Mouse (Mus musculus) limb, embryonic 13.5 days (tissue): ENCODE data around the gene Scaf1. TPM values are rescaled to one million over a fixed set of nuclear protein-coding genes. Genes with fewer than 3 reads are reported as not detected.

Experiments used
- ATAC-seq: fragments of 200-750 bp; cut with Nextera tagmentation; 2 replicates; pipeline ENCODE4 v1.8.0; 2017; ENCODE audit warnings: low read depth, moderate number of reproducible peaks, moderate TSS enrichment; ENCODE audit not compliant: low FRiP score
- H3K27ac ChIP-seq: fragments of 300-500 bp; sonication (generic); 2 replicates; pipeline ENCODE4 v1.5.1; 2015; ENCODE audit warnings: inconsistent platforms, mild to moderate bottlenecking, moderate library complexity
- H3K27me3 ChIP-seq: fragments of 300-500 bp; sonication (generic); 2 replicates; pipeline ENCODE4 v1.6.1; 2015; ENCODE audit warnings: mild to moderate bottlenecking, inconsistent platforms
- H3K36me3 ChIP-seq: fragments of 300-500 bp; sonication (generic); 2 replicates; pipeline ENCODE4 v1.6.1; 2015; ENCODE audit warnings: inconsistent platforms, mild to moderate bottlenecking, moderate library complexity
- H3K4me1 ChIP-seq: fragments of 300-500 bp; sonication (generic); 2 replicates; pipeline ENCODE4 v1.6.1; 2015; ENCODE audit warnings: inconsistent platforms
- H3K4me2 ChIP-seq: fragments of 300-500 bp; sonication (generic); replicated peaks from 2 replicates; pipeline ENCODE4 v1.6.1; 2015; ENCODE audit warnings: inconsistent platforms, mild to moderate bottlenecking, moderate library complexity
- H3K4me3 ChIP-seq: fragments of 300-500 bp; sonication (generic); 2 replicates; pipeline ENCODE4 v1.5.1; 2015; ENCODE audit warnings: moderate library complexity, mild to moderate bottlenecking, inconsistent platforms
- H3K9ac ChIP-seq: fragments of 300-500 bp; sonication (generic); 2 replicates; pipeline ENCODE4 v1.6.1; 2015; ENCODE audit warnings: mild to moderate bottlenecking, inconsistent platforms
- H3K9me3 ChIP-seq: fragments of 300-500 bp; sonication (generic); 2 replicates; pipeline ENCODE4 v1.6.1; 2016; ENCODE audit warnings: inconsistent platforms
- WGBS: fragments of 180-500 bp; shearing (Covaris S2); methylation state at CpG from one replicate; pipeline ENCODE4 v1.1.7; 2015; 5-methylcytosine and 5-hydroxymethylcytosine counted together
- polyA plus RNA-seq: library from polyadenylated mRNA; unstranded; fragments of >200 nt; fragmentation: Nextera tagmentation; extraction: Ambion mirVana; gene quantifications from 2 replicates; pipeline ENCODE4 v1.2.1, GENCODE M21; 2015

Scaf1 gene
- polyA plus RNA-seq, 1 experiment from 2014 or later = 40.7 TPM

DNA sequence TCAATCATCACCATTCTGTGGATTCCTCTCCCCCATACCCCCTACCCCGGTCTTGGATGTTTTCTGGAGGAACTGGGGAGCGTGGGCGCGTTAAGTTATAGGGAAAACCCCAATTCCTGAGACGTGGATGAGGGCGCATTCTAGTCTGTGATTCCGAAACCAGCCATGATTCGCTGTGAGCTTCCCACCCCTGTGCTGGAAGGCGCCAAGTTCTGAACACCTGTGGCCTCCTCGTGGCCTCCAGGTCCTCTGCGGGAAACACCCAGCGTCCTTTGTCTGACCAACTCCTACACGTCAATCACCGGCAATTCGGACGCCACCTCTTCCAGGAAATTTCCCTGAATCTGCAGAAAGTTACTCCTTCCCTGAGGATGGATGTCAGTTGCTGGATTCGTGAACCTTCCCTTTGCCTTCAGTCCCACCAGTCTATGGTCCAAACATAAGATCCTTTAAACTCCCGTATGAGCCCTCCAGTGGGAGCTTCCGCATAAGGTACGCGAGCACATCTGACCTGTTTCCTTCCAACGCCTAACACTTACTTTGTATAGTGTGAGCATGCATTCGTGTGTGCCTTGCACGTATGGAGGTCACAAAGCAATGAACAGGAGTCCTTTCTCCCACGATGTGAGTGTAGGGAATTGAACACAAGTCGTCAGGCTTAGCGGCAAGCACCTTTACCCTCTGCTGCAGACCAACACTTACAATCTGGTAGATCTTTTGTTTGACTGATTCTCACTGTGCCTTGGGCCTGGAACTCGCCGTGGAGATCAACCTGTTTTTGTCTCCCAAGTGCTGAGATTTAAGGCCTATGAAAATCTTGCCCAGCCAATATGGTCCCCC is 29.1 kb downstream of the Scaf1 start:
- WGBS = under 1% methylated on average over 29 of the region's 29 CpGs
- Histone ChIP-seq H3K9ac (peak overlapping the region; percentile 86), H3K27me3 (no peaks in the 10 kb centered on the region), H3K9me3 (no peaks in the 10 kb centered on the region), H3K4me2 (peak overlapping the region; percentile 74), H3K4me3 (peak overlapping the region; percentile 60), H3K4me1 (peaks cover 36% of the 10 kb centered on the region), H3K36me3 (peaks cover 48% of the 10 kb centered on the region), H3K27ac (peak overlapping the region; percentile 98)
- ATAC-seq = peak; percentile 6; the same call in 1 of the 2 replicates

GRCm38 (mm10) chr7:44986192-44986878 is 29.8 kb downstream of the Scaf1 start, which contains the start of gene Prmt1:
Prmt1 (minus strand) TSS chr7:44986568.
- Histone ChIP-seq H3K36me3 (peaks cover 48% of the 10 kb centered on the region), H3K9ac (peak within 1 kb of the TSS; percentile 99), H3K4me1 (peaks cover 36% of the 10 kb centered on the region), H3K4me2 (peak within 1 kb of the TSS; percentile 74), H3K4me3 (peak within 1 kb of the TSS; percentile 95), H3K27ac (peak within 1 kb of the TSS; percentile 98), H3K9me3 (no peaks in the 10 kb centered on the region), H3K27me3 (no peaks in the 10 kb centered on the region)
- ATAC-seq = peak; percentile 97
- under 1% methylated on average over 38 of the region's 42 CpGs for WGBS

- peak overlapping the region; percentile 94 for H3K27ac ChIP-seq
- H3K9ac ChIP-seq = peak overlapping the region; percentile 99
- H3K36me3 ChIP-seq = peaks cover 50% of the 10 kb centered on the region
- ATAC-seq = no peak
- peaks cover 36% of the 10 kb centered on the region for H3K4me1 ChIP-seq
- WGBS = under 1% methylated on average over 43 of the region's 45 CpGs
- no peaks in the 10 kb centered on the region for H3K27me3 ChIP-seq
- peak overlapping the region; percentile 71 for H3K4me2 ChIP-seq
- no peaks in the 10 kb centered on the region for H3K9me3 ChIP-seq
- peak overlapping the region; percentile 95 for H3K4me3 ChIP-seq
Observed at GRCm38 (mm10) chr7:44985595-44986191, 30.5 kb downstream of the Scaf1 start.

DNA sequence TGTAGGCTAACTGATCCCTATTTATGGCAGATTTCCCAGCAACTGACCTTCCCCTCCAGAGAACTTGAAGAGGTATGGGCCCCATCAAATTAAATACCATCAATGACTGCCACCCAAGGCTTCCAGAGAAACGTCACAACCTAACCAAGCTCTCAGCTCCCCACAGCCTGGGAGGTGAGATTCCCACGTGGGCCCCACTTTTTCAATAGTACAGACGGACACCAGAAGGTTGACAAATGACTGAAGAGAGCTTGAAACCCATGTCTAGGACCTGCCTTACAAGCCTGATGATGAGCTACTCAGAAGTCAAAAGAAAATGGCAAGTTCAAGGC is 31.4 kb downstream of the Scaf1 start:
- H3K4me3 ChIP-seq = peak overlapping the region; percentile 95
- H3K36me3 ChIP-seq = peaks cover 50% of the 10 kb centered on the region
- ATAC-seq = no peak
- WGBS = 51% methylated on average over 3 of the region's 3 CpGs
- H3K9ac ChIP-seq = peak overlapping the region; percentile 99
- peaks cover 36% of the 10 kb centered on the region for H3K4me1 ChIP-seq
- H3K27me3 ChIP-seq = no peaks in the 10 kb centered on the region
- H3K4me2 ChIP-seq = peak overlapping the region; percentile 71
- peak overlapping the region; percentile 22; the same call in 1 of the 2 replicates for H3K27ac ChIP-seq
- H3K9me3 ChIP-seq = no peaks in the 10 kb centered on the region

DNA sequence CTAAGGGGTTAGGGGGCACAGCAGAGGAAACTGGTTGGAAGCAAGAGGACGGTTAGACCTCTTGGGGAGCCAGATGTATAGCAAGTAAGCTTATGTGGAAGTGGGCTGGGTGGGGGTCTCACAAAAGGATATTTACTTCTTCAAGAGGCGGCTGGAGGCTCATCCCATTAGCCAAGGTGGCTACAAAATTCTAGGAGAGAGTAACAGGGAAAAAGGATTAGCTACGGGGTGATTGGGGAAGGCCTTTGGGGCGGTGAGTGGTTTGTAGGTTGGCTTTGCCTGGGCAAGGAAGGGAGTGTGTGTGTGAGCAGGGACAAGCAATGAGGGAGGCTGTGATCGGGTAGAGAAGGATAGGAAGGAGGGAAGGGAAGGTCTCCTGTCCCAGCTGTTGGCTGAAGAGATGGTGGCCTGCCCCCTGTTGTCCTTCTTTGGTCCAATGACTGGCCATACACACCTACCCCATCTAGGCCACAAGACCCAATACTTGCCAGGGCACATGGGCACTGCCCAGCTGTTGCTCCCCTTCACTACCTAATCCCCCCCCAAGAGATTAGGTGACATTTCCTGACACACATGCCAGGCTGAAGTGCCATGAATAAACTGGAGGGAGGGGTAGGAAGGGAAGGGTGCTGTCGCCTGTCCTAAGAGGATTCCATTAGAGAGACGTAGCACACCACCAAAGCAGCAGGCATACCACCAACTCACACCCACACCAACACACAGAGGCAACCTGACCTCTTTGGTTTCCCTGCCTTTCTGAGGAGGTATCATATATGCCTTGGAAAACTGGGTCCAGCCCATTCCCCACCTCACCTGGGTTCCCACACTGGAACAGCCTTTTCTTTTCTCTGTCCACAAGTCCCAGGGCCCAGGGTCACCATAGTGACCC is 32.0 kb downstream of the Scaf1 start:
- Histone ChIP-seq H3K36me3 (peaks cover 50% of the 10 kb centered on the region), H3K27me3 (no peaks in the 10 kb centered on the region), H3K4me2 (peak overlapping the region; percentile 71), H3K4me3 (peak overlapping the region; percentile 95), H3K4me1 (peaks cover 34% of the 10 kb centered on the region), H3K9ac (peak overlapping the region; percentile 99), H3K9me3 (no peaks in the 10 kb centered on the region), H3K27ac (peak overlapping the region; percentile 34; the same call in 1 of the 2 replicates)
- ATAC-seq = no peak
- WGBS = 86% methylated on average over 7 of the region's 7 CpGs

DNA sequence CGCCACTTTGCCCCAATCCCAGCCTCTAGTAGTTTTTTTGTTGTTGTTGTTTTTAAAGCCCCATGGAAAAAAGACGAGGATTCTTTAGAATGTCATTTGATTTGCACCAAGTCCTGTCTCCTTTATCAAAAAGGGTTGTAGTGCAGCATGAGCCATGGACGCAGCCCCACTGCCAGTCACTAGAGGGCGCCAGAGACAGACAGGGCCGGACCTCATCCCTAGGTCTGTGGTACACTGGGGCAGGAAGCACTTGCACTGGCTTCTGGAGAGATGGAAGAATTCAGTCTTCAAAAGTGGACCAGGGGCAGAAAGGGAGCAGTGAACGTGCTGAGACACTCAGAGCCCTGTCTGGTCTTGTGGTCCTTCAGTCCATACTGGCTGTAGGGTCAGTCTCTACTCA is 33.1 kb downstream of the Scaf1 start:
- WGBS = 38% methylated on average over 6 of the region's 6 CpGs
- H3K27ac ChIP-seq = no peak overlapping the region
- no peaks in the 10 kb centered on the region for H3K9me3 ChIP-seq
- H3K4me2 ChIP-seq = 0 out of 2 replicates have a peak overlapping the region, but pooled peaks have one; percentile 71
- H3K36me3 ChIP-seq = peaks cover 57% of the 10 kb centered on the region
- no peak for ATAC-seq
- H3K4me1 ChIP-seq = peaks cover 25% of the 10 kb centered on the region
- no peaks in the 10 kb centered on the region for H3K27me3 ChIP-seq
- no peak overlapping the region for H3K9ac ChIP-seq
- no peak overlapping the region for H3K4me3 ChIP-seq

- 95% methylated on average over 8 of the region's 8 CpGs for WGBS
- Histone ChIP-seq H3K9ac (no peak overlapping the region), H3K9me3 (no peaks in the 10 kb centered on the region), H3K27me3 (no peaks in the 10 kb centered on the region), H3K4me2 (no peak overlapping the region), H3K36me3 (peaks cover 72% of the 10 kb centered on the region), H3K4me3 (no peak overlapping the region), H3K4me1 (peaks cover 20% of the 10 kb centered on the region), H3K27ac (no peak overlapping the region)
- ATAC-seq = no peak
Observed at GRCm38 (mm10) chr7:44981539-44981938, 34.6 kb downstream of the Scaf1 start.

DNA sequence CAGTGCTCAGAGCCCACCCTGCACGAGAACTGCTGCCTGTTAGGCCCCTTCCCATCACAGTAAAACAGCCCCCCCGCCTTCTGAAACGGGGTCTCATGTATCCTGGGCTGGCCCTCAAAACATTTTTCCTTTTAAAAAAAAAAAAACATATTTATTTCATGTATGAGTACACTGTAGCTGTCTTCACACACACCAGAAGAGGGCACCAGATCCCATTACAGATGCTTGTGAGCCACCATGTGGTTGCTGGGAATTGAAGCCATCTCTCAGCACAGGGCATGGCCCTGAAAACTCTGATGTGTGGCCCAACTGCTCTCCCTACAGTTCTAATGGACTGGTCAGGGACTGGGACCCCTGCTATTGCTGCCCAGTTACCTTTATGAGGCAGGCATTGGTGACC is 37.9 kb downstream of the Scaf1 start:
- no peaks in the 10 kb centered on the region for H3K9me3 ChIP-seq
- ATAC-seq = no peak
- peaks cover 12% of the 10 kb centered on the region for H3K4me1 ChIP-seq
- no peak overlapping the region for H3K9ac ChIP-seq
- H3K27me3 ChIP-seq = no peaks in the 10 kb centered on the region
- H3K27ac ChIP-seq = no peak overlapping the region
- 89% methylated on average over 3 of the region's 3 CpGs for WGBS
- no peak overlapping the region for H3K4me3 ChIP-seq
- no peak overlapping the region for H3K4me2 ChIP-seq
- H3K36me3 ChIP-seq = peaks cover 79% of the 10 kb centered on the region

DNA sequence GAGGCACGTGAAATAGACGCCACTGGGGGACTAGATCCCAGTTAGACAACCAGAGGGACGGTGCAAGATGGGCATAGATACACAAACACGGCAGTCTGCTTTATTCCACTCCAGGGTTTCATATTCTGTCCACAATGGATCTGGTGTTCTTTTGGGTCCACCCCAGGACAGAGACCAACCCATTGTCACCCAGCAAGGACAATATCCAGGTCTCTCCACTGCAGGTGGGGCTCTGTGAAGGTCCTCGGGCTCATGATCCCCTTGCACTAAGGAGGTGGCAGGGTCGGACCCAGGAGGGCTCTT is 41.1 kb downstream of the Scaf1 start:
- H3K27ac ChIP-seq = peak overlapping the region; percentile 88; the same call in 1 of the 2 replicates

GRCm38 (mm10) chr7:44974383-44975116 is 41.6 kb downstream of the Scaf1 start, which contains the start of gene Cpt1c:
Cpt1c (minus strand) TSS chr7:44974851.
- Histone ChIP-seq H3K36me3 (peaks cover 44% of the 10 kb centered on the region), H3K9me3 (no peaks in the 10 kb centered on the region), H3K27me3 (no peaks in the 10 kb centered on the region), H3K4me2 (peak within 1 kb of the TSS; percentile 77), H3K4me1 (peaks cover 35% of the 10 kb centered on the region), H3K9ac (peak within 1 kb of the TSS; percentile 70), H3K4me3 (peak within 1 kb of the TSS; percentile 56), H3K27ac (peak within 1 kb of the TSS; percentile 88)
- ATAC-seq = peak; percentile 49; the same call in 1 of the 2 replicates
- 2% methylated on average over 22 of the region's 22 CpGs for WGBS

More for the DNA sequence above, 41.1 kb downstream of the Scaf1 start:
- peak overlapping the region; percentile 77 for H3K4me2 ChIP-seq
- peak overlapping the region; percentile 56 for H3K4me3 ChIP-seq
- H3K4me1 ChIP-seq = peaks cover 32% of the 10 kb centered on the region
- peaks cover 49% of the 10 kb centered on the region for H3K36me3 ChIP-seq
- 0 out of 2 replicates have a peak overlapping the region, but pooled peaks have one; percentile 45 for H3K9ac ChIP-seq
- no peaks in the 10 kb centered on the region for H3K9me3 ChIP-seq
- WGBS = 26% methylated on average over 6 of the region's 6 CpGs
- no peak for ATAC-seq
- H3K27me3 ChIP-seq = no peaks in the 10 kb centered on the region
